Mouse (Mus musculus) spleen, adult 18-20 months (tissue): ENCODE results near the gene Relb.
"Not testable (repeated sequence)": the region's sequence is repeated elsewhere in the genome, so short reads cannot be mapped to it uniquely, and the experiment has no call there.

Experiments
- DNase-seq, 2 experiments: peaks; one replicate each; pipeline ENCODE4 v3.0.0; 2022; ENCODE audit warnings: mixed read lengths in 2 of 2

The Relb gene

GRCm38 (mm10) chr7:19628536-19629360, 490 bp downstream of the Relb start:
- peak; percentile 96 to 98 for DNase-seq

- DNase-seq, result no peak
Measured at GRCm38 (mm10) chr7:19628192-19628535, 1.1 kb downstream of the Relb start.

GRCm38 (mm10) chr7:19627721-19628120, 1.5 kb downstream of the Relb start:
- no peak for DNase-seq

- DNase-seq, result no peak
Measured at GRCm38 (mm10) chr7:19623433-19623832, 5.8 kb downstream of the Relb start.

- no peak for DNase-seq
Measured at GRCm38 (mm10) chr7:19622241-19622640, 7.0 kb downstream of the Relb start.

- no peak for DNase-seq
Measured at GRCm38 (mm10) chr7:19620811-19621210, 8.4 kb downstream of the Relb start.

- peak; percentile 30 to 60 for DNase-seq
Measured at GRCm38 (mm10) chr7:19619004-19619801, 10.0 kb downstream of the Relb start.

- DNase-seq, result peak; percentile 47 to 63
Measured at GRCm38 (mm10) chr7:19615036-19615577, 14.1 kb downstream of the Relb start.

GRCm38 (mm10) chr7:19610969-19611368, 18.3 kb downstream of the Relb start:
- no peak for DNase-seq

- DNase-seq, result no peak
Measured at GRCm38 (mm10) chr7:19609641-19610332, 19.5 kb downstream of the Relb start.

GRCm38 (mm10) chr7:19607291-19607690, 21.9 kb downstream of the Relb start:
- no peak for DNase-seq

- DNase-seq, result not testable (repeated sequence)
Measured at GRCm38 (mm10) chr7:19604606-19605214, 24.5 kb downstream of the Relb start.

- peak; percentile 96 to 98 for DNase-seq
Measured at GRCm38 (mm10) chr7:19603849-19604605, 25.2 kb downstream of the Relb start, which contains the start of gene Clasrp. TSS of gene Clasrp (minus strand) at chr7:19604486.

- DNase-seq, result no peak
Measured at GRCm38 (mm10) chr7:19603055-19603454, 26.2 kb downstream of the Relb start.

GRCm38 (mm10) chr7:19600562-19600961, 28.7 kb downstream of the Relb start:
- DNase-seq, result no peak

GRCm38 (mm10) chr7:19593061-19593730, 36.0 kb downstream of the Relb start:
- no peak for DNase-seq

- DNase-seq, result peak; percentile 38 to 69
Measured at GRCm38 (mm10) chr7:19589917-19590316, 39.3 kb downstream of the Relb start.

- peak in 1 of 2 experiments; percentile 48 for DNase-seq
Measured at GRCm38 (mm10) chr7:19589207-19589606, 40.0 kb downstream of the Relb start.

- DNase-seq, result no peak
Measured at GRCm38 (mm10) chr7:19586269-19586668, 43.0 kb downstream of the Relb start.

GRCm38 (mm10) chr7:19580634-19581033, 48.6 kb downstream of the Relb start:
- DNase-seq, result no peak

GRCm38 (mm10) chr7:19579751-19580150, 49.5 kb downstream of the Relb start:
- no peak for DNase-seq
